7 mouse cellular contexts compared by ENCODE assay signal in genomic region chr7:141435129-141435855, GRCm38 (mm10). TPM values are rescaled to one million over a fixed set of nuclear protein-coding genes. Genes with fewer than 3 reads are reported as not detected.
DNase-seq lines count a peak whose midpoint lies in the region; ATAC-seq lines count a peak whose summit lies in the region.

No protein-coding gene starts in this region.

- peaks cover 69% of the 10 kb centered on the region for H3K36me3 ChIP-seq in embryonic facial prominence, embryonic 10.5 days (replicated peaks)
- peaks cover 55% of the 10 kb centered on the region for H3K36me3 ChIP-seq in heart, embryonic 14.5 days (ENCODE audit: control insufficient read depth, insufficient read depth, low read length)

- peak overlapping the region; percentile 66 for H3K4me3 ChIP-seq in embryonic facial prominence, embryonic 10.5 days
- H3K4me3 ChIP-seq in heart, embryonic 14.5 days (ENCODE audit: control insufficient read depth in 1 of 2, insufficient read depth in 1 of 2, low read depth in 1 of 2, low read length in 2 of 2), result peak overlapping the region; percentile 50 to 58

- H3K9ac ChIP-seq in heart, embryonic 14.5 days (ENCODE audit: low read length), result peak overlapping the region; percentile 73

- peaks cover 53% of the 10 kb centered on the region for H3K4me1 ChIP-seq in embryonic facial prominence, embryonic 10.5 days
- H3K4me1 ChIP-seq in heart, embryonic 14.5 days (ENCODE audit: control insufficient read depth in 2 of 2, insufficient read depth in 2 of 2, low read length in 2 of 2), result peaks cover 21 to 32% of the 10 kb centered on the region in 2 experiments

- no peaks in the 10 kb centered on the region for H3K27me3 ChIP-seq in embryonic facial prominence, embryonic 10.5 days (replicated peaks; ENCODE audit: low read depth, poor library complexity, severe bottlenecking)
- H3K27me3 ChIP-seq in heart, embryonic 14.5 days (ENCODE audit: control insufficient read depth, insufficient read depth, low read length), result no peaks in the 10 kb centered on the region

- H3K4me2 ChIP-seq in heart, embryonic 14.5 days (ENCODE audit: low read length), result peak overlapping the region; percentile 81

- peak overlapping the region; percentile 81 for H3K27ac ChIP-seq in embryonic facial prominence, embryonic 10.5 days (replicated peaks)
- peak overlapping the region in 1 of 2 experiments; percentile 61; a peak in 2 of 4 replicates for H3K27ac ChIP-seq in heart, embryonic 14.5 days (replicated peaks in 1 of 2; ENCODE audit: control insufficient read depth in 1 of 2, insufficient read depth in 1 of 2, low read depth in 2 of 2, low read length in 2 of 2)

- peak; percentile 63 for ATAC-seq in CD4-positive, CD25-positive, alpha-beta regulatory T cell, adult 4 months
- peak; percentile 64 for ATAC-seq in activated CD4-positive, CD25-positive, alpha-beta regulatory T cell, adult 4 months
- ATAC-seq in heart, embryonic 14.5 days (ENCODE audit: insufficient number of reproducible peaks, insufficient read depth, low FRiP score, low read depth), result peak; percentile 12; the same call in 1 of the 2 replicates

- WGBS in embryonic facial prominence, embryonic 10.5 days, result 4% methylated on average over 17 of the region's 17 CpGs
- 3% methylated on average over 17 of the region's 17 CpGs for WGBS in heart, embryonic 14.5 days

- DNase-seq in embryonic facial prominence, embryonic 10.5 days (ENCODE audit: low spot score), result peak; percentile 73
- peak; percentile 70 to 83 for DNase-seq in kidney, postnatal 25 days
- peak; percentile 81 for DNase-seq in lung, postnatal 36 days
- peak; percentile 61 for DNase-seq in right cerebral cortex, postnatal 14 days

- H3K9me3 ChIP-seq in embryonic facial prominence, embryonic 10.5 days, result no peaks in the 10 kb centered on the region
- H3K9me3 ChIP-seq in heart, embryonic 14.5 days (ENCODE audit: control insufficient read depth, low read length), result no peaks in the 10 kb centered on the region

RNA-seq across cellular contexts. Expression of gene Slc25a22, which starts 2.4 kb away (rescaled TPM):
- polyA plus RNA-seq in CD4-positive, CD25-positive, alpha-beta regulatory T cell, adult 4 months (2017; shearing (Covaris generic)), result 10 to 100 TPM; 41.4 to 60.0 TPM
- 10 to 100 TPM; 26.8 to 51.1 TPM for polyA plus RNA-seq in activated CD4-positive, CD25-positive, alpha-beta regulatory T cell, adult 4 months (2017; shearing (Covaris generic))
- 49.3 and 52.2 TPM in 2 replicates for polyA plus RNA-seq in embryonic facial prominence, embryonic 10.5 days (2016; fragmentation: Nextera tagmentation; extraction: Ambion mirVana)
- polyA plus RNA-seq in heart, embryonic 14.5 days (2014; fragmentation: Nextera tagmentation; extraction: Ambion mirVana), result 13.0 and 13.3 TPM in 2 replicates

RNA-seq across cellular contexts. Expression of gene Cend1, which starts 6.0 kb away (rescaled TPM):
- not detected for polyA plus RNA-seq in CD4-positive, CD25-positive, alpha-beta regulatory T cell, adult 4 months (2017; shearing (Covaris generic))
- polyA plus RNA-seq in activated CD4-positive, CD25-positive, alpha-beta regulatory T cell, adult 4 months (2017; shearing (Covaris generic)), result not detected
- 7.7 and 8.4 TPM in 2 replicates for polyA plus RNA-seq in embryonic facial prominence, embryonic 10.5 days (2016; fragmentation: Nextera tagmentation; extraction: Ambion mirVana)
- polyA plus RNA-seq in heart, embryonic 14.5 days (2014; fragmentation: Nextera tagmentation; extraction: Ambion mirVana), result 1.6 and 2.1 TPM in 2 replicates

RNA-seq across cellular contexts. Expression of gene Pidd1, which starts 8.5 kb away (rescaled TPM):
- 10 to 100 TPM in 1 of 2 experiments, 1 to 10 TPM in 1; 7.1 to 22.1 TPM for polyA plus RNA-seq in CD4-positive, CD25-positive, alpha-beta regulatory T cell, adult 4 months (2017; shearing (Covaris generic))
- 10 to 100 TPM in 1 of 2 experiments, 1 to 10 TPM in 1; 5.3 to 12.7 TPM for polyA plus RNA-seq in activated CD4-positive, CD25-positive, alpha-beta regulatory T cell, adult 4 months (2017; shearing (Covaris generic))
- polyA plus RNA-seq in embryonic facial prominence, embryonic 10.5 days (2016; fragmentation: Nextera tagmentation; extraction: Ambion mirVana), result 24.9 and 26.0 TPM in 2 replicates
- polyA plus RNA-seq in heart, embryonic 14.5 days (2014; fragmentation: Nextera tagmentation; extraction: Ambion mirVana), result 6.1 and 7.1 TPM in 2 replicates

RNA-seq across cellular contexts. Expression of gene Rplp2, which starts 11.9 kb away (rescaled TPM):
- 1,000 to 10,000 TPM; 2,718 to 3,399 TPM for polyA plus RNA-seq in CD4-positive, CD25-positive, alpha-beta regulatory T cell, adult 4 months (2017; shearing (Covaris generic))
- polyA plus RNA-seq in activated CD4-positive, CD25-positive, alpha-beta regulatory T cell, adult 4 months (2017; shearing (Covaris generic)), result 1,000 to 10,000 TPM; 3,324 to 3,604 TPM
- polyA plus RNA-seq in embryonic facial prominence, embryonic 10.5 days (2016; fragmentation: Nextera tagmentation; extraction: Ambion mirVana), result 1,198 and 1,200 TPM in 2 replicates
- polyA plus RNA-seq in heart, embryonic 14.5 days (2014; fragmentation: Nextera tagmentation; extraction: Ambion mirVana), result 874 and 975 TPM in 2 replicates

RNA-seq across cellular contexts. Expression of gene Pnpla2, which starts 19.7 kb away (rescaled TPM):
- 10 to 100 TPM; 66.1 to 92.2 TPM for polyA plus RNA-seq in CD4-positive, CD25-positive, alpha-beta regulatory T cell, adult 4 months (2017; shearing (Covaris generic))
- polyA plus RNA-seq in activated CD4-positive, CD25-positive, alpha-beta regulatory T cell, adult 4 months (2017; shearing (Covaris generic)), result 10 to 100 TPM; 58.2 to 70.2 TPM
- polyA plus RNA-seq in embryonic facial prominence, embryonic 10.5 days (2016; fragmentation: Nextera tagmentation; extraction: Ambion mirVana), result 13.2 and 14.3 TPM in 2 replicates
- polyA plus RNA-seq in heart, embryonic 14.5 days (2014; fragmentation: Nextera tagmentation; extraction: Ambion mirVana), result 48.7 and 49.0 TPM in 2 replicates

Comparison
In these comparisons a context has a peak if more than half of its experiments do, and no peak if none do; other contexts are left out.
1. ATAC-seq: peak in every context shown above with its lines; median percentile 64 in activated CD4-positive, CD25-positive, alpha-beta regulatory T cell, adult 4 months; 63 in CD4-positive, CD25-positive, alpha-beta regulatory T cell, adult 4 months; 12 in heart, embryonic 14.5 days.